Comparison of ENCODE assay signal across 9 mouse cellular contexts in genomic region chr7:24735970-24736670, GRCm38 (mm10). TPM values are rescaled to one million over a fixed set of nuclear protein-coding genes. Genes with fewer than 3 reads are reported as not detected.
DNase-seq lines count a peak whose midpoint lies in the region; ATAC-seq and TF ChIP-seq lines count a peak whose summit lies in the region.
"Had no signal": no experiment of that assay in that cellular context is flagged by ENCODE, and none has a peak within 500 bp of the region (broad histone marks: within the 10 kb centered on the region; RNA-seq: fewer than 3 reads in every experiment).

No protein-coding gene starts in this region.

- H3K27me3 ChIP-seq in embryonic facial prominence, embryonic 12.5 days, result no peaks in the 10 kb centered on the region
- no peaks in the 10 kb centered on the region for H3K27me3 ChIP-seq in kidney, adult 2 months (replicated peaks; ENCODE audit: control insufficient read depth, insufficient read depth, low read length)
- H3K27me3 ChIP-seq in stomach, embryonic 14.5 days (ENCODE audit: control insufficient read depth, insufficient read depth, low read length), result no peaks in the 10 kb centered on the region

- H3K4me1 ChIP-seq in embryonic facial prominence, embryonic 12.5 days, result 0 out of 2 replicates have a peak, but pooled peaks cover 9% of the 10 kb centered on the region
- no peaks in the 10 kb centered on the region for H3K4me1 ChIP-seq in kidney, adult 2 months (ENCODE audit: control insufficient read depth, insufficient read depth, low read length)
- 0 out of 2 replicates have a peak, but pooled peaks cover 3% of the 10 kb centered on the region for H3K4me1 ChIP-seq in stomach, embryonic 14.5 days (ENCODE audit: control insufficient read depth, insufficient read depth, low read length)

- peak overlapping the region; percentile 27 for H3K4me2 ChIP-seq in embryonic facial prominence, embryonic 12.5 days (replicated peaks)
- 0 out of 2 replicates have a peak overlapping the region, but pooled peaks have one; percentile 16 for H3K4me2 ChIP-seq in stomach, embryonic 14.5 days (replicated peaks; ENCODE audit: low read depth, low read length)

- H3K9me3 ChIP-seq in embryonic facial prominence, embryonic 12.5 days, result no peaks in the 10 kb centered on the region
- H3K9me3 ChIP-seq in stomach, embryonic 14.5 days (ENCODE audit: control insufficient read depth, low read depth, low read length), result no peaks in the 10 kb centered on the region

- no peak for TF ChIP-seq POLR2A in kidney, adult 2 months (IDR thresholded peaks at IDR 0.05; ENCODE audit: low read depth, low read length)

- ATAC-seq in embryonic facial prominence, embryonic 12.5 days (ENCODE audit: insufficient number of reproducible peaks, insufficient read depth, low FRiP score, low TSS enrichment), result no peak
- ATAC-seq in stomach, embryonic 14.5 days (ENCODE audit: insufficient number of reproducible peaks, insufficient read depth, low FRiP score, low read depth), result peak; percentile 61; the same call in 1 of the 2 replicates

- no peak for TF ChIP-seq CTCF in kidney, adult 2 months (conservative IDR thresholded peaks at IDR 0.05; ENCODE audit: insufficient read depth, insufficient read length, low read depth, low read length)

- no peak overlapping the region for H3K27ac ChIP-seq in embryonic facial prominence, embryonic 12.5 days
- H3K27ac ChIP-seq in kidney, adult 2 months (ENCODE audit: insufficient read depth, low read depth, low read length), result no peak overlapping the region
- H3K27ac ChIP-seq in stomach, embryonic 14.5 days (ENCODE audit: low read length), result no peak overlapping the region
- H3K27ac ChIP-seq: liver, embryonic 14.5 days had no signal

- no peaks in the 10 kb centered on the region for H3K36me3 ChIP-seq in embryonic facial prominence, embryonic 12.5 days
- H3K36me3 ChIP-seq in kidney, adult 2 months (ENCODE audit: control insufficient read depth, insufficient read depth, low read length), result no peaks in the 10 kb centered on the region
- no peaks in the 10 kb centered on the region for H3K36me3 ChIP-seq in stomach, embryonic 14.5 days (ENCODE audit: control insufficient read depth, insufficient read depth, low read length)

- DNase-seq in testis, postnatal 10 days (ENCODE audit: low spot score), result peak; percentile 67
- no peak for DNase-seq in testis, postnatal 14 days (ENCODE audit: low spot score)
- DNase-seq in kidney, adult 2 months, result peak; percentile 17
- peak; percentile 6 for DNase-seq in lung, postnatal 14 days
- DNase-seq in cerebellum, adult 9-11 months, result no peak
- DNase-seq in layer of hippocampus, adult 11-12 months (ENCODE audit: low spot score), result no peak

- 0 out of 2 replicates have a peak overlapping the region, but pooled peaks have one; percentile 0 for H3K9ac ChIP-seq in embryonic facial prominence, embryonic 12.5 days
- no peak overlapping the region for H3K9ac ChIP-seq in stomach, embryonic 14.5 days (replicated peaks; ENCODE audit: low read depth, low read length)
- H3K9ac ChIP-seq: liver, embryonic 14.5 days had no signal

- no peak overlapping the region for H3K4me3 ChIP-seq in embryonic facial prominence, embryonic 12.5 days
- H3K4me3 ChIP-seq in kidney, adult 2 months (ENCODE audit: insufficient read depth, low read depth, low read length), result no peak overlapping the region
- H3K4me3 ChIP-seq in stomach, embryonic 14.5 days (ENCODE audit: low read depth, low read length), result no peak overlapping the region

- 15% methylated on average over 17 of the region's 17 CpGs for WGBS in embryonic facial prominence, embryonic 12.5 days
- 15% methylated on average over 17 of the region's 17 CpGs for WGBS in kidney, adult 2 months
- 17% methylated on average over 17 of the region's 17 CpGs for WGBS in stomach, embryonic 14.5 days

RNA-seq across cellular contexts. Expression of gene Gm4763, which starts 9.4 kb away (rescaled TPM):
- polyA plus RNA-seq in embryonic facial prominence, embryonic 12.5 days (2016; fragmentation: Nextera tagmentation; extraction: Ambion mirVana), result not detected in 2 replicates
- not detected in 2 replicates for polyA plus RNA-seq in kidney, adult 2 months (2012; rRNA removed)
- not detected in 2 replicates for polyA plus RNA-seq in stomach, embryonic 14.5 days (2014; fragmentation: Nextera tagmentation; extraction: Ambion mirVana)
- polyA plus RNA-seq: liver, embryonic 14.5 days had no signal

RNA-seq across cellular contexts. Expression of gene Cd177, which starts 24.0 kb away (rescaled TPM):
- polyA plus RNA-seq in embryonic facial prominence, embryonic 12.5 days (2016; fragmentation: Nextera tagmentation; extraction: Ambion mirVana), result 0.37 and 0.96 TPM in 2 replicates
- 0.03 and 0.05 TPM in 2 replicates for polyA plus RNA-seq in kidney, adult 2 months (2012; rRNA removed)
- polyA plus RNA-seq in stomach, embryonic 14.5 days (2014; fragmentation: Nextera tagmentation; extraction: Ambion mirVana), result 0.67 and 1.3 TPM in 2 replicates

RNA-seq across cellular contexts. Expression of gene BC049730, which starts 27.1 kb away (rescaled TPM):
- polyA plus RNA-seq in embryonic facial prominence, embryonic 12.5 days (2016; fragmentation: Nextera tagmentation; extraction: Ambion mirVana), result not detected in 2 replicates
- polyA plus RNA-seq in kidney, adult 2 months (2012; rRNA removed), result 0.10 TPM in 1 of 2 replicates, not detected in the other
- polyA plus RNA-seq in stomach, embryonic 14.5 days (2014; fragmentation: Nextera tagmentation; extraction: Ambion mirVana), result not detected in 2 replicates
- polyA plus RNA-seq: liver, embryonic 14.5 days had no signal

RNA-seq across cellular contexts. Expression of gene Ceacam10, which starts 40.9 kb away (rescaled TPM):
- polyA plus RNA-seq in embryonic facial prominence, embryonic 12.5 days (2016; fragmentation: Nextera tagmentation; extraction: Ambion mirVana), result 0.38 TPM in 1 of 2 replicates, not detected in the other
- polyA plus RNA-seq in kidney, adult 2 months (2012; rRNA removed), result not detected in 2 replicates
- polyA plus RNA-seq in stomach, embryonic 14.5 days (2014; fragmentation: Nextera tagmentation; extraction: Ambion mirVana), result not detected in 2 replicates

RNA-seq across cellular contexts. Expression of gene Tex101, which starts 59.6 kb away (rescaled TPM):
- not detected in 2 replicates for polyA plus RNA-seq in embryonic facial prominence, embryonic 12.5 days (2016; fragmentation: Nextera tagmentation; extraction: Ambion mirVana)
- 0.14 TPM in 1 of 2 replicates, not detected in the other for polyA plus RNA-seq in kidney, adult 2 months (2012; rRNA removed)
- polyA plus RNA-seq in stomach, embryonic 14.5 days (2014; fragmentation: Nextera tagmentation; extraction: Ambion mirVana), result not detected in 2 replicates
- polyA plus RNA-seq: liver, embryonic 14.5 days had no signal

Comparison
In these comparisons a context has a peak if more than half of its experiments do, and no peak if none do; other contexts are left out.
1. DNase-seq: peak in testis, postnatal 10 days (single experiment), kidney, adult 2 months (single experiment) and lung, postnatal 14 days (single experiment); none in testis, postnatal 14 days (single experiment), cerebellum, adult 9-11 months (single experiment) and layer of hippocampus, adult 11-12 months (single experiment).